Mouse (Mus musculus) adrenal gland, postnatal 4 days (tissue): ENCODE data around the gene Islr2. TPM values are rescaled to one million over a fixed set of nuclear protein-coding genes. Genes with fewer than 3 reads are reported as not detected.

ENCODE experiments used
- DNase-seq, 2 experiments: peaks; one replicate each; pipeline ENCODE4 v3.0.0; 2021 to 2022; ENCODE audit warnings: low spot score in 2 of 2, mixed read lengths in 2 of 2
- total RNA-seq, 2 experiments: library from RNA; stranded (reverse); gene quantifications; 2 replicates each; pipeline ENCODE4 v1.2.3; 2021

Islr2 gene
- total RNA-seq, 2 experiments from 2014 or later, result 8.2 to 10.3 TPM

DNA sequence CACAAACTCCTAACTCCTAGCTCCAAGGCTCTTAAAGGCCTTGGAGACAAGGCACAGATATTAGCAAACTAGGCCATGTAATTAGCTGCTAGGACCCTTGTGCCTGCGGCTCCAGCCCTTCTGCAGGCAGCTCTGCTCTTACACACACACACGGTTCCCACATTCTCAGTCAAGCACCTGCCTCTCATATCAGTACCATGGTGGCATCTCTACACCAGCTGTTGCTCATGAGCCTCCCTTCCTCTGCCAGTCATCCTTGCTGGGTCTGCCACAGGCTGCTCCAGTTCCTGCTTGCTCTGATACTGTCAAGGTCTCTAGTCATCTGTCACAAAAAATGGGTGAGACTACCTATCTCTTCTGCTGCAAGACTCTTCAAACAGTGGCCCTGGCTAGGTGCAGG, 20.2 kb upstream of the Islr2 start:
- DNase-seq, result no peak

DNA sequence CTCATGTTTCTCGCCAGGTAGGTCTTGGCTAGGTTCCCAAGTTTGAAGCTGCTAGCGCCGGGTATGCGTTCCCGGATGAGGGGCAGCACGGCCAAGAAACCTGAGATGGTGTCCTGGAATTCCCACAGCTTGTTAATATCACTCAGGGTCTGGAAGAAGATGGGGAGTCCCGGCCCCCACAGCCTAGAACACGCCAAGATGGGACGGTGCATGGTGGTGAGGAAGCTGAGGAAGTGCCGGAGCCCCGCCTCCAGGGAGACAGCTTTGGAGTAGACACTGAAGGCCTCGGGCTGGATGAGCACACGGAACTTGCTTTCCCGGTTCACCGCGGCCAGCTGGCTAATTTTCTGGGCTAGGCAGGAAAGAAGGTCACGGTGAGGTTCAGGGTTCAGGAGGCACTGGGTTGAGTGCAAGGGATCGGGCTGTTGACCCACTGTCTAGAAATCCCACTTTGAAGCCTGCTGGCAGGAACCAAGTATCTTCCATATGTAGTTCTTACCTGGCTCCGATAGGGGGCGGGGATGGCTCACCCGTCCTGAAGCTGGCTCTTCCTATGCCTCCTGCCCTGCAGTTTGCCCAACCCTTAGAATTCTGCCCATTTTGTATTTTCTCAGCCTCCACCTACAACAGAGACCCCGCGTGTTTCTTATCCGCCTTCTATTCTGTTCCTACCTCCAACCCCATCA, 16.2 kb upstream of the Islr2 start:
- no peak for DNase-seq

DNA sequence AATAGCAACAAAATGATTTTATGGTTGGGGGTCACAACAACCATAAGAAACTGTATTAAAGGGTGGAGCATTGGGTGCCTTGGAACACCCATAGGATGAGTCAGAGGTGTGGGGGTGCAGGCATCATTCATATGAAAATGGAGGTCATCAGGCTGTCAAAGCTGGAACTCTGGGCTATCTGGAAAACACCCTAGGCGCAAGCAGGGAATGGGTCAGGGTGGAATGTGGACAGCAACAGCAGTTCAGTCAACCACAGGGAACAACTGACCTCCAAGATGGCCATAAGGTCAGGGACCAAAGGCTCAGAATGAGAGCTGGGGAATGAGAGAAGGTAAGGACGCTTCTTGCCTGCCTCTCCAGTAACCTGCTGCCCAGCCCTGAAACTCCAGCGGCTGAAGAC, 14.4 kb upstream of the Islr2 start:
- no peak for DNase-seq

- no peak for DNase-seq
Measured at GRCm38 (mm10) chr9:58216402-58216801, 12.3 kb upstream of the Islr2 start.

GRCm38 (mm10) chr9:58214519-58215180, 10.5 kb upstream of the Islr2 start:
- no peak for DNase-seq

- DNase-seq, result no peak
Measured at GRCm38 (mm10) chr9:58213865-58214264, 9.7 kb upstream of the Islr2 start.

- DNase-seq, result no peak
Measured at GRCm38 (mm10) chr9:58213377-58213776, 9.3 kb upstream of the Islr2 start.

- no peak for DNase-seq
Measured at GRCm38 (mm10) chr9:58210304-58210627, 6.1 kb upstream of the Islr2 start.

DNA sequence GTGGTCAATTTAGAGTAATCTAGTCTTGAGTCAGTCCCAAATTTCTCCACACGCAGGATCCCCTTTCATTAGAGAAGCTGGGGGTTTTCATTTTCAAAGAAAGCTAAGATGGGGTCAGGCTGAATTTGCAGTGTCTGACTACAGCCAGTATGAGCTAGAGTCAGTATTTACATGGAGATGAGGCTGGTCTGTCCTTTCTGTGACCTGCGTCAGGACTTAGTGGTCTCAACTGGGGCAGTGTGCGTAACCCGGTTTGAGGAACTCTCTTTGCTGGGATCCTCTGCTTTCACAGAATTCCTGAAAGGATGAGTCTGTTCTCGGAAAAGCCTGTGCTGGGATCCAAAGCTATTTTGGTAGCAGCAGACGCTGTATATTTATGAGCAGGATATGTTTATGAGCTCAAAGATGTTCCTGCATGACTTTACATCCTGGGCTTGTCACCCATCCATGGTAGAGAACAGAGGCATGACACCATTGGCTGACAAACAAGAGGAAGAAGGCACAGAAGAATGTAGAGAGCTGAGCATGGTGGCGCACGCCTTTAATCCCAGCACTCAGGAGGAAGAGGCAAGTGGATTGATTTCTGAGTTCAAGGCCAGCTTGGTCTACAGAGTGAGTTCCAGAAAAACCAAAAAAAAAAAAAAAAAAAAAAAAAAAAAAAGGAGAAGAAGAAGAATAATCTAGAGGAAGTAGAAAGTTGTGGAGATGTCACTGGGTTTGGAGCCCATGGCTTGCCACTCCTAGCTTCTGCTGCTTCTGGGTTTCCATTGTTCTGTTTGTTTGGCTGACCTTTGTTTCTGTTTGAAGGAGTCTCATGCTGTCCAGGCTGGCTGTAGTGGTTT, 5.6 kb upstream of the Islr2 start:
- no peak for DNase-seq

DNA sequence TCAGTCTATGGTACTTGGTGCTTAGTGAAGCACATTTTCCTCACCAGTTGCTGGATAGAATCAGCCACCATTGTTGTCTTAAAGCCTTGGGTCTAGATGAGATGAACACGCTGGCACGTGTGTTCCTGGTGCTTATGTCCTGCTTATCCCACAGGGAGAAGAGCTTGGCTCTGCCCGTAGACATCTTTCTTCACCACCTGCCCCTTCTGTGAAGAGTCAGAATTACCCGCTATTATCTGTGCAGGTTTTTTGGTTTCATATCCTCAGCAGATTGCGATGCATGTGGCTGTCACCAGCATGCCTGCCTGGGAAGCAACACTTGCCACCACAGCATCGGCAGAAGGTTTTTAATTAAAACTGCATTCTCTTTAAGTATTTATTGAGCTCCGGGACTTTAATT, 1.9 kb upstream of the Islr2 start:
- DNase-seq, result no peak

DNA sequence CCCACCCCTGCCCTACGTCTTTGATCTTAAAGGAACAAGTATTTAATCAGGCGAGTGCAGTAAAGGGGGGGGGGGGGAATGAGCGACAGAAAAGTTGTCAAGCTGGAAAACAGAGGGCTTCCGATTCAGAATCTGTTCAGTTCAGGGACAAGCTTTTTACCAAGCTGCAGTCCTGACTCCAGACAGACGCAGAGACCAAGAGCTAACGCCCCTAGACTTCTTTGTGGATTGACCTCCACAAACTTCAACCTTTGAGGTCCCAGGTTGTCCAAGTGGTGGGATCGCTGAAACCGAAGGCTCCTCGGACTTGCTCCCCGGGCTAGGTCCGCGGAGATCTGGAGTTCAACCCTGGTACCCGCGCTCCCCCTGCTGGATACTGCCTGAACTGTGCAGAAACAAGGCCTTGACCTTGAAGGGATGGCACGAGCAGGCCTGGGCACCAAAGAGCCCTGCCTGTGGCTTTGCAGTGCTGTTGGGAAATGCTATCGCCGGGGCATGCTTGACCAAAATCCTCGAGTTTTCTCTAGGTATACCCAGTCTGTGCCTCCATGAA, 405 bp upstream of the Islr2 start:
- DNase-seq, result peak; percentile 90 to 92

GRCm38 (mm10) chr9:58202676-58203453, 1.3 kb downstream of the Islr2 start:
- no peak for DNase-seq

GRCm38 (mm10) chr9:58201861-58202549, 2.1 kb downstream of the Islr2 start:
- no peak for DNase-seq

- DNase-seq, result no peak
Measured at GRCm38 (mm10) chr9:58201091-58201842, 2.9 kb downstream of the Islr2 start.

DNA sequence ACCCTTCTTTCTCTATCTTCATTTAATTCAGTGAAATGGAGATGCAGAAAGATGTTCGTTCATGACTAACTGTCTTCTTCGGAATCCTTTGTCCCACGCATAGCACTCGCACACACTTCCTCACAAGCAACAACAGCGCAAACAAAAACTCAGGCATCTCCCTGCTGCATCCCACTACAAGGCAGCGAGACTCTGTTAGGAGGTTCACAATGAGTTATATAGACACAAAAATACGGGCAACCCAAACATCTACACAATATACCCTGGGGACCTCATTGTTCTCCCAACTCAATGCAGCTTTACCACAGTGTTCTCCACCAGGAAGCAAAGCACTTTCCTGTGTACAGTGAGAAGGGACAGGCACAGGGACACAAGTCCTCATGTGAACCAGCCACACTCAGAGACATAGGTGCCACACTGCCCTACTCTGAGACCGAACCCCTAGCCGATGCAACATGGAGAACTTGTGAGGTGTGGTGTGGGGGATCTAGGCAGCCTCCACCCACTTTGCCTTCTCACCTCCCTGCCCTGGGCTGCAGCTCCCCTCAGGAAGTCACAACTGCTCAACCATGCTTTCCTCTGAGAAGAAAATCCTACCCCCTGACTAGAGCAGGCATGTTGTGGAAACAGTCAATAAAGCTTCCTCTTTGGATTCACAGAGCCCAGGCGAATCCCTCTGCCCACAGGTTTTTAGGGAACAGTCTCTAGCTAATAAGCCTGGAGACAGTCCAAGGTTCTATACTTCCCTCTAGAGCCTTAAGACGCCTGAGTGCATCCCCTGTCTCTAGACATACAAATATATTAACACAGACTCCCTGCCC, 3.6 kb downstream of the Islr2 start:
- no peak for DNase-seq

DNA sequence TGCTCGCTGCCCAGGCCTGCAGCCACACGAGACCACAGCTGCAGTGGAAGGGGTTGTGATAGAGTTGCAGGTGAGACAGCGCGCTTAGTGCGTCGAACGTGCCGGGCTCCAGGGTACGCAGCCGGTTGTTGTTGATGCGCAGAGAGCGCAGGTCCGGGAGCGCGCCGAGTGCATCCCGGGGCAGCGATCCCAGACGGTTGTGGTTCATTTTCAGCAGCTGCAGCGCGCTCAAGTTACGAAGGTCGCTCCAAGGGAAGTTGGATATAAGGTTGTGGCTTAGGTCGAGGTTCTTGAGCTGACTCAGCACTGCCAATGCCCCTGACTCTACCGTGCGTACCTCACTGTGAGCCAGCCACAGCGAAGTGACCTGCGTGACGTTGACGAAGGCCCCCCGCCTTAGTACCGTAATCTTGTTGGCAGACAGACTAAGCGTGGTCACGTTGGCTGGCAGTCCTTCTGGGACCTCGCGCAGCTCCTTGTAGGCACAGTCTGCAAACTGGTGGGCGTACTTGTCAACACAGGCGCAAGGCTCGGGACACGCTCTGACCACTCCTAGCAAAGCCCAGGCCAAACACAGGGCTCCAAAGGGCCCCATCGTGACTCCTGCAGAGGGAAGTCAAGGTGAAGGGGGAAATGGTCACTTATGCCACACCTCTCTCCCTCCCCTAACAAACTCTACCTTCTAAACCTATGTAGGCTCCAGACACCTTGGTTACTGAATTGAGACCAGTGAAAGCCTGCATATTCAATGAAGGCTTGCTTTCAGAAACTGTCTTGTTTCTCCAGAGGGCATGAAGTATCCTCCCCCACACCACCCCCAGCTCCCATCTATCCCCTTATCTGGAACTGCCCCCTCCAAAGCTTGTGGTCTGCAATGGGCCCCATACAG, 4.5 kb downstream of the Islr2 start:
- DNase-seq, result no peak

GRCm38 (mm10) chr9:58198801-58199371, 5.2 kb downstream of the Islr2 start:
- no peak for DNase-seq
